Mouse (Mus musculus) urinary bladder, postnatal 0 days (tissue): Measurements from ENCODE around the gene Scai. TPM values are rescaled to one million over a fixed set of nuclear protein-coding genes. Genes with fewer than 3 reads are reported as not detected.

Experiments
- polyA plus RNA-seq: library from polyadenylated mRNA; unstranded; fragments of >200 nt; fragmentation: Nextera tagmentation; extraction: Ambion mirVana; gene quantifications from 2 replicates; pipeline ENCODE4 v1.2.1, GENCODE M21; 2015

Gene Scai
- polyA plus RNA-seq: 5.0 and 5.1 TPM in 2 replicates

DNA sequence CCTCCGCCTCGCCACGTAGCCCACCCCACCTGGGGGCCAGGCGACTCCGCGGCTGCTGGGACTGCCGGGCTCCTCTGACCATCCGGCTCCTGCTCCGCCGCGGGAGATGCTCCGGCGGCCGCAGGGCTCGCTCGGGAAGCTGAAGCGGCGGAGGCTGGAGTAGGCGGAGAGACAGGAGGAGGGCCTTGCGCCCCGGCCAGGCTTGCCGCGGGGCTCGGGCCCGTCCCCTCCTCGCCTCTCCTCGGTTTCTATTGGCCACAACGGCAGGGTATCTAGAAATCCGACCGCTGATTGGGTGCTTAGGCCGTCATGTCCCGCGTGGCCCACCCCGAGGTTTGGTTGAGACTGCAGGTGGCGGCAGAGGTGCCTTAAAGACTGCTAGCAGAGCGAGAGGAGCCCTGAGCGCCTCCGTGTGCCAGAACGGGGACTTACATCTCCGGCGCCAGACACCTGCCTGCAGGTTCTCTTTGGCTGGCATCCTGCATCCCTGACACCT is at the start of gene Scai:
Gene Scai (minus strand): TSS at position 174 of the 496 bp plus-strand sequence.

DNA sequence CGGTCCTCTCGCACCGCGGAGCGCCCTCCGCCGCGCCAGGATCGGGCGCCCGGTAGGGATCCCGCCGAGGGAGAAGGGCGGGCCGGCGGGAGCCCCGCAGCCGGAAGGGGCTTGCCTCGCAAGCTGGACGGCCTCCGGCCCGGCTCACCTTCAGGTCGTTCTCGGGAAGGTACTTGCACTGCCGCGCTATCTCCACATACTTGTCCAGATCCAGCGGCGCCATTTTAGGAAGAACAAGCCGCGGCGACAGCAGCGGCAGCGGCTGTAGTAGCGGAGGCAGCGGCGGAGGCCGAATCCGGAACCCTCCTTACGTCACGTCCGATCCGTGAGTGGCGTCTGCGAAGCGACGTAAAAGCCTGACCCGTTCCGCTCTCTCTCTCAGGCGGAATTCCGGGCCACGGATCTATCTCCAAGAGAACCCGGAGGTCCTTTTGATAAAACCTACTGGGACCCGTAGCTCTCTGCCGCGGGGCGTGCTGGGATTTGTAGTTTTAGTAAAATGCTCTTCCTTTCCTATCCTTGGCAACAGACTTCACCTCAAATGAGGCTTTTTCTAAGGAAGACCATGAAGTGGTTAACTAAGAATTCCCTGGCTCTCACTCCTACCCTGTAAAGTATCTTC is 35.6 kb upstream of the Scai start, which contains the start of gene Ppp6c:
Gene Ppp6c (minus strand): TSS at position 433 of the 622 bp plus-strand sequence.

DNA sequence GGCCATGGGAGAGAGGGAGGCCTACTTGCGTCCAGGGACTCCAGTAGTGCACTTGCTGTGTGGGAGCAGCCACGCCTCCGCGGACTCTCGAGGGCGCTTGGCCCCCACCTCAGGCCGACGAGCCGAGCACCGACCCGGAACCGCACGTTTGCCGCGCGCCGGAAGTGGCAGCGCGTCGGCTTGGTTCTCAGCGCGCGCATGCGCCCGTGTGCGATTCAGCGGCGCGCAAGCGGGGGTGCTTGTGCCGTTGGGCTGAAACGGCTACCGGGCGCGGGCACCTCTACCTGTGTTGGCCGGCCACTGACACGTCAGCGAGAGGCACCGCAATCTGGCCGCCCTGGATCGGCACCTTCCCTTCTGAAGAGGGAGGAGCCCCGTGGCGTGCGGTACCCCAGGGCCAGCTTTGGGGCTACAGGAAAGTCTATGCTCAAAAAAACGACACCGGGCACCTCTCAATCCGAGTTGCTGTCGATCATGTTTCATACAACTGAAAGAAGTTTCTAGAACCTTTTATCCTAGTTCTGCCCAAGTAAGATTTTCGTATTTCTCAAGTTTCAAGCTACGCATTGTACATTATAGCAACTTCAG is 125.0 kb downstream of the Scai start, which contains the start of gene Golga1:
Gene Golga1 (minus strand): TSS at position 142 of the 588 bp plus-strand sequence.

Other genes starting within 250 kb of the Scai start
- 0.79 and 1.1 TPM in 2 replicates for gene Wdr38, start 193.3 kb downstream of the Scai start, polyA plus RNA-seq
- gene Arpc5l, start 185.4 kb downstream of the Scai start, polyA plus RNA-seq: 109 and 113 TPM in 2 replicates
- 696 and 793 TPM in 2 replicates for gene Rpl35, start 185.1 kb downstream of the Scai start, polyA plus RNA-seq
- gene Golga1, start 125.2 kb downstream of the Scai start, polyA plus RNA-seq: 14.6 and 15.0 TPM in 2 replicates
- gene Ppp6c, start 35.7 kb upstream of the Scai start, polyA plus RNA-seq: 67.6 and 79.7 TPM in 2 replicates